Mouse (Mus musculus) kidney, adult 2 months (tissue): ENCODE results near the gene Sox15. TPM values are rescaled to one million over a fixed set of nuclear protein-coding genes. Genes with fewer than 3 reads are reported as not detected.
A peak's percentile ranks its signal among the peaks of the same experiment; 100 is the strongest.

Experiments
- DNase-seq: peaks from one replicate; pipeline ENCODE4 v3.0.0; 2021
- H3K27ac ChIP-seq: fragments of 200-500 bp; 2 replicates; pipeline ENCODE4 v1.5.1; 2012; ENCODE audit warnings: low read depth, low read length, control low read depth, inconsistent platforms; ENCODE audit not compliant: insufficient read depth
- H3K27me3 ChIP-seq: fragments of 200-500 bp; replicated peaks from 2 replicates; pipeline ENCODE4 v1.6.1; 2012; ENCODE audit warnings: mild to moderate bottlenecking, moderate library complexity, low read length, inconsistent platforms; ENCODE audit not compliant: control insufficient read depth, insufficient read depth
- H3K36me3 ChIP-seq: fragments of 200-500 bp; 2 replicates; pipeline ENCODE4 v1.6.1; 2012; ENCODE audit warnings: mild to moderate bottlenecking, moderate library complexity, low read length, inconsistent platforms; ENCODE audit not compliant: control insufficient read depth, insufficient read depth
- H3K4me1 ChIP-seq: fragments of 200-500 bp; 2 replicates; pipeline ENCODE4 v1.6.1; 2011; ENCODE audit warnings: low read length; ENCODE audit not compliant: control insufficient read depth, insufficient read depth
- H3K4me3 ChIP-seq: fragments of 200-500 bp; 2 replicates; pipeline ENCODE4 v1.5.1; 2011; ENCODE audit warnings: mild to moderate bottlenecking, low read depth, low read length, control low read depth; ENCODE audit not compliant: insufficient read depth
- CTCF ChIP-seq: fragments of 200-500 bp; conservative IDR thresholded peaks from 2 replicates; pipeline ENCODE4 v1.5.1; 2011; ENCODE audit warnings: low read depth, mild to moderate bottlenecking, control low read depth, low read length, moderate library complexity, mixed read lengths; ENCODE audit not compliant: insufficient read depth, insufficient read length
- POLR2A ChIP-seq: fragments of 200-500 bp; IDR thresholded peaks from one replicate; pipeline ENCODE4 v1.6.1; 2011; ENCODE audit warnings: low read depth, low read length, control low read depth
- WGBS: fragments of 180-500 bp; shearing (Covaris S2); methylation state at CpG from one replicate; pipeline ENCODE4 v1.1.7; 2018; 5-methylcytosine and 5-hydroxymethylcytosine counted together
- polyA plus RNA-seq: library from polyadenylated mRNA; depleted of rRNA; stranded (reverse); fragments of >200 nt; gene quantifications from 2 replicates; pipeline ENCODE4 v1.2.3, GENCODE M21; 2012

The Sox15 gene
- polyA plus RNA-seq, 1 experiment, result 0.70 TPM

DNA sequence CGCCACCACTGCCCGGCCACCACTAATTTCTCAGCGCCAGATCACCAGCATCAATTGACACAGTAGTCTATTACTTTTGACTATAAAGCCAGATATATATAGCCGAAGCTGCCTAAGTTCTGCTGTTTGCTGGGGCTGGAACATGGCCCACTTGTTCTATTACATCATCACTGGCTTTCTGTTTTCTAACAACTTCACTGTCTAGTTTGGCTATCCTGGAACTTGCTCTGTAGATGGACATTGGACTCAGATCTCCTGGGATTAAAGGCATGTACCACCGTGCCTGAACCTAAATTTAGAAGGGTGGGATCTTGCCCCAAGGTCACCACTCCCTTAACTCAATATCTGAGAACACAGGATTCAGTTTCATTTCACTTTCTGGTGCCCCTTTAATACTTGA is 9.3 kb upstream of the Sox15 start:
- H3K36me3 ChIP-seq, result peaks cover 19% of the 10 kb centered on the region
- TF ChIP-seq POLR2A (no peak), CTCF (no peak)
- WGBS, result 75% methylated on average over 5 of the region's 5 CpGs
- DNase-seq, result peak; percentile 25
- H3K27me3 ChIP-seq, result no peaks in the 10 kb centered on the region
- H3K4me3 ChIP-seq, result no peak overlapping the region
- H3K4me1 ChIP-seq, result no peaks in the 10 kb centered on the region; the same call in 1 of the 2 replicates
- no peak overlapping the region for H3K27ac ChIP-seq

- H3K4me3 ChIP-seq, result no peak overlapping the region
- DNase-seq, result no peak
- no peaks in the 10 kb centered on the region for H3K4me1 ChIP-seq
- H3K27me3 ChIP-seq, result no peaks in the 10 kb centered on the region
- H3K36me3 ChIP-seq, result peaks cover 14% of the 10 kb centered on the region
- TF ChIP-seq CTCF (no peak), POLR2A (no peak)
- no peak overlapping the region for H3K27ac ChIP-seq
- 74% methylated on average over 5 of the region's 5 CpGs for WGBS
Observed at GRCm38 (mm10) chr11:69653399-69653798, 1.7 kb upstream of the Sox15 start.

DNA sequence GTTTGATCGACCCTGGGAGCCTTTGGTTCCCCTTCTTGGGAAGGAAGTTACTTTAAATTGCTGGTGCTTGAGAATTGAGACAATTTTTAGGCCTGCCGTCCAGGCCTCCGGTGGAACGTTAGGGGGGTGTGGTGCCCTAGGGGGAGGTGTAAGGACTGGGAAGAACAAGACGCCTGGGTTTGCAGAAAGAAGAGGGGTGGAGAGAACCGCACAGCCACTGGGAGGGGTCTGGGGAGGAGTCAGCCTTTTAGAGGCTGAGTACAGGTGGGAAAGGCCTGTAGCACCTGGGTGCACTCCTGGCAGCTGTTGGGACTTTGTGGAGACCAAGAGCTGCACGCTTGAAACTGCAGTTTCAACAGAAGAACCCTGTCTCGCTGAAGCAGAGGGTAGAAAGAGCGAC is 354 bp upstream of the Sox15 start:
- DNase-seq, result no peak
- H3K36me3 ChIP-seq, result peaks cover 9% of the 10 kb centered on the region
- TF ChIP-seq CTCF, result no peak
- TF ChIP-seq POLR2A, result no peak
- H3K27ac ChIP-seq, result no peak overlapping the region
- 37% methylated on average over 9 of the region's 9 CpGs for WGBS
- H3K4me1 ChIP-seq, result no peaks in the 10 kb centered on the region
- H3K4me3 ChIP-seq, result no peak overlapping the region
- H3K27me3 ChIP-seq, result no peaks in the 10 kb centered on the region

- Histone ChIP-seq H3K27ac (no peak overlapping the region), H3K4me3 (no peak overlapping the region), H3K27me3 (no peaks in the 10 kb centered on the region), H3K4me1 (no peaks in the 10 kb centered on the region), H3K36me3 (peaks cover 9% of the 10 kb centered on the region)
- no peak for TF ChIP-seq POLR2A
- TF ChIP-seq CTCF, result no peak
- DNase-seq, result no peak
- WGBS, result 55% methylated on average over 5 of the region's 5 CpGs
Observed at GRCm38 (mm10) chr11:69656065-69656455, 946 bp downstream of the Sox15 start.

DNA sequence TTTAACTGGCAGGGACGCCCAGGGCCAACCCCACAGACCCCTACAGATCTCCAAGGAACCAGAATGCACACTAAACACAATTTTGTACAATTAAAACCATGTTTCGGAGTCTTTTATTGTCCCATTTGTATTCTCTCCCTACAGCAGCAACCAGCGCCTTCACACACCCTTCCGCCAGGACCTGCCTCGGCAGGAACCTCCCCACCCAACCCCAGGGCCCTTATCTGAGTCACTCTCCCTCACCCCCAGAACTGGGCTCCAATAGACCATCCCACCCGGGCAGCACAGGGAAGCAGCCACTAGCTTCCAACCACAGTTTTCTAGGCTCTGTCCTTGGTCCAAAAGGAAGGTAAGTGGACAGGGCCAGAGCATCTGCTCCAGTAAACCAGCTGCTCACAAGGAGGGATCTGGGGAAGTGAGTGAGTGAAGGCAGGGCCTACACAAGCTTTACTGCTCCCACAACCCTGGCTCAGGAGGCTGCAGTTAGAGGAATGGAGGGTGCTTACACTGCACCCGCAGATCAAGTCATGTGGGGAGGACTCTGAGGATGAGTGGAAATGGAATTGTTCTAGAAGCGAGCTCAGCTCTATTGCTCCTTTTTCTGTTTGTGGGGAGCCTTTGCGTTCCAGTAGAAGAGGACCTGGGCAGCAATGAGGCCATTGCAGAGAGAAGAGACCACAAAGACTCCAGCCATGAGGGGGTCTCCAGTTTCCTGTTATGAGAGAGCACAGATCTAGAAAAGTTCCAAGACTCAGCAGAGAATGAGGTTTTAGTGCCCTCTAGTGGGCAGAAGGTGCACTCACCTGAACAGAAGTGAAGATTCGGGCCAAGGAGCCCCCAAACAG is 1.7 kb downstream of the Sox15 start:
- no peak for TF ChIP-seq POLR2A
- TF ChIP-seq CTCF, result peak; percentile 71
- Histone ChIP-seq H3K4me1 (peaks cover 4% of the 10 kb centered on the region; the same call in 1 of the 2 replicates), H3K36me3 (peaks cover 3% of the 10 kb centered on the region), H3K27ac (no peak overlapping the region), H3K4me3 (no peak overlapping the region), H3K27me3 (no peaks in the 10 kb centered on the region)
- 76% methylated on average over 10 of the region's 10 CpGs for WGBS
- DNase-seq, result peak; percentile 49

- H3K36me3 ChIP-seq, result no peaks in the 10 kb centered on the region; the same call in 1 of the 2 replicates
- no peak for DNase-seq
- H3K27me3 ChIP-seq, result no peaks in the 10 kb centered on the region
- H3K4me1 ChIP-seq, result peaks cover 4% of the 10 kb centered on the region; the same call in 1 of the 2 replicates
- WGBS, result 78% methylated on average over 15 of the region's 15 CpGs
- no peak overlapping the region for H3K4me3 ChIP-seq
- no peak for TF ChIP-seq CTCF
- TF ChIP-seq POLR2A, result no peak
- H3K27ac ChIP-seq, result no peak overlapping the region
Observed at GRCm38 (mm10) chr11:69657462-69657881, 2.4 kb downstream of the Sox15 start.

DNA sequence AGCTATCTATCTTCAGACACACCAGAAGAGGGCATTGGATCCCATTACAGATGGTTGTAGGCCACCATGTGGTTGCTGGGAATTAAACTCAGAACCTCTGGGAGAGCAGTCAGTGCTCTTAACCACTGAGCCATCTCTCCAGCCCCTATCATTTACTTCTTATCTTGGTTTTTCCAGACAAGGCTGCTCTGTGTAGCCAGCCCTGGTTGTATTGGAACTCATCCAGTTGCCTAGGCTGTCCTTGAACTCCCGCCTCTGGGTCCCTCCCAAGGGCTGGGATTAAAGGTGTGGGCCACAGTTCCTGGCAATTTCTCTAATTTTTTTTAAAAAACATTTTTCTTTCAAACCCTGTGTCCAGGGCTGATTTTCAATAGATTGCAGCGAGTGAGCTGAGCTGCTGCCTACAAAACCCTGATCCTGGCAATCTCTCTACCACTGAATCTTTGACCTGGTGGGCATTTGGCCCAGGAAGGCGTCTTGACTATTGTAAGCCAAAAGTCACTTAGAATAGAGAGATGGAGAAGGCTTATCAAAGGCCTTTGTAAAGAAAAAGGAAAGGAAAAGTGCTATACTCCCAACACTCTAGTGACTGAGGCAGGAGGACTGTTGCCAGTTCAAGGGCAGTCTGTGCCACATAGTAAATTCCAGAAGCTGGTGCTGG is 6.2 kb downstream of the Sox15 start:
- peak; percentile 48 for DNase-seq
- no peak for TF ChIP-seq POLR2A
- TF ChIP-seq CTCF, result no peak
- H3K4me3 ChIP-seq, result no peak overlapping the region
- peaks cover 6% of the 10 kb centered on the region; the same call in 1 of the 2 replicates for H3K4me1 ChIP-seq
- no peaks in the 10 kb centered on the region; the same call in 1 of the 2 replicates for H3K36me3 ChIP-seq
- WGBS, result 47% methylated on average over 3 of the region's 3 CpGs
- H3K27ac ChIP-seq, result no peak overlapping the region; the same call in 1 of the 2 replicates
- no peaks in the 10 kb centered on the region for H3K27me3 ChIP-seq
